Mouse (Mus musculus) heart, embryonic 13.5 days (tissue): Measurements from ENCODE around the gene Pibf1. TPM values are rescaled to one million over a fixed set of nuclear protein-coding genes. Genes with fewer than 3 reads are reported as not detected.

Experiments used
- ATAC-seq: fragments of 200-750 bp; cut with Nextera tagmentation; 2 replicates; pipeline ENCODE4 v1.8.0; 2017; ENCODE audit warnings: moderate TSS enrichment; ENCODE audit not compliant: insufficient number of reproducible peaks, low FRiP score, low TSS enrichment; ENCODE audit errors: extremely low read depth
- H3K27ac ChIP-seq: fragments of 300-500 bp; sonication (generic); replicated peaks from 2 replicates; pipeline ENCODE4 v1.5.1; 2015; ENCODE audit warnings: moderate library complexity, mild to moderate bottlenecking, inconsistent platforms
- H3K27me3 ChIP-seq: fragments of 300-500 bp; sonication (generic); replicated peaks from 2 replicates; pipeline ENCODE4 v1.6.1; 2015; ENCODE audit warnings: mild to moderate bottlenecking, inconsistent platforms
- H3K36me3 ChIP-seq: fragments of 300-500 bp; sonication (generic); 2 replicates; pipeline ENCODE4 v1.6.1; 2015; ENCODE audit warnings: mild to moderate bottlenecking, inconsistent platforms
- H3K4me1 ChIP-seq: fragments of 300-500 bp; sonication (generic); 2 replicates; pipeline ENCODE4 v1.6.1; 2015; ENCODE audit warnings: inconsistent platforms
- H3K4me2 ChIP-seq: fragments of 300-500 bp; sonication (generic); 2 replicates; pipeline ENCODE4 v1.6.1; 2015; ENCODE audit warnings: inconsistent platforms, mild to moderate bottlenecking, moderate library complexity
- H3K4me3 ChIP-seq: fragments of 300-500 bp; sonication (generic); 2 replicates; pipeline ENCODE4 v1.5.1; 2015; ENCODE audit warnings: moderate library complexity, mild to moderate bottlenecking, inconsistent platforms
- H3K9ac ChIP-seq: fragments of 300-500 bp; sonication (generic); 2 replicates; pipeline ENCODE4 v1.6.1; 2015; ENCODE audit warnings: inconsistent platforms, mild to moderate bottlenecking, moderate library complexity
- H3K9me3 ChIP-seq: fragments of 300-500 bp; sonication (generic); 2 replicates; pipeline ENCODE4 v1.6.1; 2016; ENCODE audit warnings: inconsistent platforms
- WGBS: fragments of 180-500 bp; shearing (Covaris S2); methylation state at CpG from one replicate; pipeline ENCODE4 v1.1.7; 2015; ENCODE audit warnings: mixed read lengths; 5-methylcytosine and 5-hydroxymethylcytosine counted together
- polyA plus RNA-seq: library from polyadenylated mRNA; unstranded; fragments of >200 nt; fragmentation: Nextera tagmentation; extraction: Ambion mirVana; gene quantifications from 2 replicates; pipeline ENCODE4 v1.2.1, GENCODE M21; 2015

Pibf1 gene
- polyA plus RNA-seq, 1 experiment from 2014 or later = 13.3 TPM

GRCm38 (mm10) chr14:99274056-99274455 lies 174.8 kb downstream of the Pibf1 start:
- H3K27me3 ChIP-seq = peaks cover 3% of the 10 kb centered on the region; the same call in 1 of the 2 replicates
- WGBS = 64% methylated on average over 2 of the region's 2 CpGs
- no peak overlapping the region for H3K27ac ChIP-seq
- H3K4me3 ChIP-seq = no peak overlapping the region
- H3K9me3 ChIP-seq = no peaks in the 10 kb centered on the region
- ATAC-seq = no peak
- no peak overlapping the region for H3K4me2 ChIP-seq
- no peak overlapping the region for H3K9ac ChIP-seq
- no peaks in the 10 kb centered on the region for H3K36me3 ChIP-seq
- H3K4me1 ChIP-seq = peaks cover 10% of the 10 kb centered on the region

- H3K36me3 ChIP-seq = no peaks in the 10 kb centered on the region
- no peak overlapping the region for H3K4me3 ChIP-seq
- no peak overlapping the region for H3K4me2 ChIP-seq
Measured at GRCm38 (mm10) chr14:99275827-99276226, 176.6 kb downstream of the Pibf1 start.

GRCm38 (mm10) chr14:99278312-99278711 lies 179.1 kb downstream of the Pibf1 start:
- H3K36me3 ChIP-seq = no peaks in the 10 kb centered on the region
- no peak for ATAC-seq
- no peak overlapping the region for H3K27ac ChIP-seq
- H3K9me3 ChIP-seq = no peaks in the 10 kb centered on the region
- H3K4me1 ChIP-seq = peaks cover 10% of the 10 kb centered on the region
- H3K9ac ChIP-seq = no peak overlapping the region
- no peak overlapping the region for H3K4me3 ChIP-seq
- WGBS = 51% methylated on average over 9 of the region's 9 CpGs
- H3K27me3 ChIP-seq = peaks cover 10% of the 10 kb centered on the region; the same call in 1 of the 2 replicates
- no peak overlapping the region for H3K4me2 ChIP-seq

More at GRCm38 (mm10) chr14:99275827-99276226, 176.6 kb downstream of the Pibf1 start:
- H3K27ac ChIP-seq = no peak overlapping the region
- peaks cover 10% of the 10 kb centered on the region; the same call in 1 of the 2 replicates for H3K27me3 ChIP-seq
- no peak for ATAC-seq
- H3K9ac ChIP-seq = no peak overlapping the region
- H3K9me3 ChIP-seq = no peaks in the 10 kb centered on the region
- peaks cover 10% of the 10 kb centered on the region for H3K4me1 ChIP-seq
- WGBS = 44% methylated on average over 4 of the region's 4 CpGs

- 47% methylated on average over 12 of the region's 12 CpGs for WGBS
- Histone ChIP-seq H3K27ac (no peak overlapping the region), H3K9ac (no peak overlapping the region), H3K4me3 (no peak overlapping the region), H3K36me3 (no peaks in the 10 kb centered on the region), H3K4me2 (no peak overlapping the region), H3K27me3 (peaks cover 10% of the 10 kb centered on the region; the same call in 1 of the 2 replicates), H3K9me3 (no peaks in the 10 kb centered on the region), H3K4me1 (peaks cover 4% of the 10 kb centered on the region; the same call in 1 of the 2 replicates)
- no peak for ATAC-seq
Measured at GRCm38 (mm10) chr14:99278763-99279486, 179.7 kb downstream of the Pibf1 start.

- no peak overlapping the region for H3K27ac ChIP-seq
- H3K27me3 ChIP-seq = peaks cover 10% of the 10 kb centered on the region; the same call in 1 of the 2 replicates
- 74% methylated on average over 5 of the region's 5 CpGs for WGBS
- no peaks in the 10 kb centered on the region for H3K9me3 ChIP-seq
- H3K4me3 ChIP-seq = no peak overlapping the region
- no peak overlapping the region for H3K4me2 ChIP-seq
- no peaks in the 10 kb centered on the region for H3K4me1 ChIP-seq
- no peak overlapping the region for H3K9ac ChIP-seq
- no peaks in the 10 kb centered on the region for H3K36me3 ChIP-seq
- ATAC-seq = no peak
Measured at GRCm38 (mm10) chr14:99280399-99280798, 181.2 kb downstream of the Pibf1 start.

GRCm38 (mm10) chr14:99280825-99281433 lies 181.7 kb downstream of the Pibf1 start:
- H3K4me2 ChIP-seq = no peak overlapping the region
- H3K4me3 ChIP-seq = no peak overlapping the region
- H3K9me3 ChIP-seq = no peaks in the 10 kb centered on the region
- 68% methylated on average over 5 of the region's 5 CpGs for WGBS
- no peak for ATAC-seq
- no peaks in the 10 kb centered on the region for H3K4me1 ChIP-seq
- no peak overlapping the region for H3K27ac ChIP-seq
- no peaks in the 10 kb centered on the region for H3K36me3 ChIP-seq
- H3K27me3 ChIP-seq = peaks cover 10% of the 10 kb centered on the region; the same call in 1 of the 2 replicates
- H3K9ac ChIP-seq = no peak overlapping the region

GRCm38 (mm10) chr14:99285486-99285885 lies 186.3 kb downstream of the Pibf1 start:
- H3K27me3 ChIP-seq = no peaks in the 10 kb centered on the region
- H3K9ac ChIP-seq = no peak overlapping the region
- H3K4me3 ChIP-seq = no peak overlapping the region
- H3K36me3 ChIP-seq = no peaks in the 10 kb centered on the region
- no peaks in the 10 kb centered on the region for H3K4me1 ChIP-seq
- H3K27ac ChIP-seq = no peak overlapping the region
- H3K4me2 ChIP-seq = no peak overlapping the region
- 76% methylated on average over 4 of the region's 4 CpGs for WGBS
- H3K9me3 ChIP-seq = no peaks in the 10 kb centered on the region
- no peak for ATAC-seq

GRCm38 (mm10) chr14:99292176-99292575 lies 193.0 kb downstream of the Pibf1 start:
- 0 out of 2 replicates have a peak, but pooled peaks cover 5% of the 10 kb centered on the region for H3K27me3 ChIP-seq
- no peak overlapping the region for H3K4me3 ChIP-seq
- peaks cover 9% of the 10 kb centered on the region for H3K4me1 ChIP-seq
- no peaks in the 10 kb centered on the region for H3K9me3 ChIP-seq
- no peak overlapping the region for H3K27ac ChIP-seq
- 90% methylated on average over 5 of the region's 5 CpGs for WGBS
- no peak overlapping the region for H3K9ac ChIP-seq
- no peak for ATAC-seq
- H3K36me3 ChIP-seq = no peaks in the 10 kb centered on the region
- no peak overlapping the region for H3K4me2 ChIP-seq

GRCm38 (mm10) chr14:99294424-99294823 lies 195.2 kb downstream of the Pibf1 start:
- 85% methylated on average over 8 of the region's 8 CpGs for WGBS
- Histone ChIP-seq H3K4me2 (no peak overlapping the region), H3K36me3 (no peaks in the 10 kb centered on the region), H3K4me3 (no peak overlapping the region), H3K9ac (no peak overlapping the region), H3K27ac (no peak overlapping the region), H3K4me1 (peaks cover 9% of the 10 kb centered on the region), H3K27me3 (peaks cover 12% of the 10 kb centered on the region; the same call in 1 of the 2 replicates), H3K9me3 (no peaks in the 10 kb centered on the region)
- ATAC-seq = no peak

GRCm38 (mm10) chr14:99295606-99296341 lies 196.6 kb downstream of the Pibf1 start:
- H3K9ac ChIP-seq = no peak overlapping the region; the same call in 1 of the 2 replicates
- H3K27me3 ChIP-seq = peaks cover 22% of the 10 kb centered on the region; the same call in 1 of the 2 replicates
- H3K4me3 ChIP-seq = no peak overlapping the region
- peak overlapping the region; percentile 40 for H3K4me2 ChIP-seq
- H3K36me3 ChIP-seq = no peaks in the 10 kb centered on the region
- H3K4me1 ChIP-seq = peaks cover 9% of the 10 kb centered on the region
- H3K9me3 ChIP-seq = no peaks in the 10 kb centered on the region
- H3K27ac ChIP-seq = no peak overlapping the region
- no peak for ATAC-seq
- 33% methylated on average over 15 of the region's 15 CpGs for WGBS

- peak within 1 kb of the TSS; percentile 79 for H3K4me3 ChIP-seq
- peak within 1 kb of the TSS; percentile 89 for H3K4me2 ChIP-seq
- peaks cover 25% of the 10 kb centered on the region; the same call in 1 of the 2 replicates for H3K27me3 ChIP-seq
- H3K36me3 ChIP-seq = peaks cover 9% of the 10 kb centered on the region; the same call in 1 of the 2 replicates
- peak within 1 kb of the TSS; percentile 39; the same call in 1 of the 2 replicates for H3K27ac ChIP-seq
- peaks cover 9% of the 10 kb centered on the region for H3K4me1 ChIP-seq
- under 1% methylated on average over 56 of the region's 67 CpGs for WGBS
- H3K9me3 ChIP-seq = no peaks in the 10 kb centered on the region
- H3K9ac ChIP-seq = peak within 1 kb of the TSS; percentile 84
- ATAC-seq = peak; percentile 91
Measured at GRCm38 (mm10) chr14:99298385-99299021, 199.3 kb downstream of the Pibf1 start, which contains the start of gene Klf5. Gene Klf5 (plus strand): TSS chr14:99298691.
